Mouse (Mus musculus): Measurements from ENCODE around the gene Dsn1.

GRCm38 (mm10) chr2:157046956-157047355 is 40.0 kb upstream of the Dsn1 start:
- no peak for TF ChIP-seq EP300 (IDR thresholded peaks at IDR 0.05)
- TF ChIP-seq CTCF (IDR thresholded peaks at IDR 0.05) = no peak
